In the genomic region with DNA sequence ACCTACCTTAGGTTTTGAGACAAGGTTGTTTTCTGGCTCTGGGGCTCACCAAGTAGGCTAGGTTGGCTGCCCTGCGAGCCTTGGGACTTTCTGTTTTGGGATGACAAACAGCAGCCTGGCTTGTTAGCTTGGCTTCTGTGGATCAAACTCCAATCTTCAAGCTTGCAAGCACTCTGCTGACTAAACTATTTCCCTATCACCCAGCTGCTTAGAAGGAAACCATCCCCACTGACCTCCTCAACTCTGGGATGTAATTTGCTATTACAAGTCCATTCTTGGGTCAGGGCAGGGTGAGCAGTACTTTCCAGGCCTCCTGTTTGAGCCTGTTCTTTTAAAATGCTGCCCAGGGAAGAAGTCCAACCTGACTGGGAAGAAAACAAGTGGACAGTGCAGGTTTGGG, we compare ENCODE assay signal across 11 mouse cellular contexts. TPM values are rescaled to one million over a fixed set of nuclear protein-coding genes. Genes with fewer than 3 reads are reported as not detected.
DNase-seq lines count a peak whose midpoint lies in the region; ATAC-seq and TF ChIP-seq lines count a peak whose summit lies in the region.
"Had no signal": no experiment of that assay in that cellular context is flagged by ENCODE, and none has a peak within 500 bp of the region (broad histone marks: within the 10 kb centered on the region; RNA-seq: fewer than 3 reads in every experiment).

No protein-coding gene starts in this region.

- peak overlapping the region; percentile 48; the same call in 1 of the 2 replicates for H3K27ac ChIP-seq in liver, adult 2 months (replicated peaks; ENCODE audit: insufficient read depth, low read depth, low read length)
- H3K27ac ChIP-seq in liver, postnatal 0 days (ENCODE audit: low read depth) = no peak overlapping the region
- peak overlapping the region; percentile 66 for H3K27ac ChIP-seq in embryonic facial prominence, embryonic 15.5 days (replicated peaks)
- H3K27ac ChIP-seq in cerebellum, adult 2 months (ENCODE audit: insufficient read depth, low read length) = no peak overlapping the region

- no peak for TF ChIP-seq EP300 in liver, postnatal 0 days (IDR thresholded peaks at IDR 0.05; ENCODE audit: low read depth)

- H3K9ac ChIP-seq in liver, adult 2 months (ENCODE audit: low read depth, low read length) = no peak overlapping the region
- no peak overlapping the region for H3K9ac ChIP-seq in liver, postnatal 0 days (replicated peaks)
- H3K9ac ChIP-seq in embryonic facial prominence, embryonic 15.5 days = no peak overlapping the region

- no peak for ATAC-seq in liver, postnatal 0 days
- ATAC-seq in embryonic facial prominence, embryonic 15.5 days (ENCODE audit: insufficient number of reproducible peaks, low FRiP score, low TSS enrichment, low read depth) = no peak

- no peak overlapping the region for H3K4me2 ChIP-seq in liver, postnatal 0 days (ENCODE audit: low read depth, low read length)
- no peak overlapping the region for H3K4me2 ChIP-seq in embryonic facial prominence, embryonic 15.5 days (replicated peaks)

- peak; percentile 38 for DNase-seq in liver, adult 2 months (ENCODE audit: extremely low read depth, low read depth, low spot score)
- DNase-seq in liver, postnatal 0 days = no peak
- DNase-seq in kidney, adult 8-10 months = peak; percentile 70 to 86
- DNase-seq in skeletal muscle tissue, adult 2 months (ENCODE audit: low read depth, low spot score) = peak; percentile 27
- DNase-seq in adrenal gland, postnatal 4 days (ENCODE audit: low spot score in 2 of 2) = no peak
- DNase-seq in cerebellum, adult 2 months = no peak
- DNase-seq: lung, adult 2 months; right cerebral cortex, postnatal 14 days had no signal

- 51% methylated on average over 1 of the region's 1 CpGs for WGBS in liver, adult 2 months
- 76% methylated on average over 1 of the region's 1 CpGs for WGBS in liver, postnatal 0 days (ENCODE audit: insufficient replicate concordance)
- 82% methylated on average over 1 of the region's 1 CpGs for WGBS in embryonic facial prominence, embryonic 15.5 days
- 91% methylated on average over 1 of the region's 1 CpGs for WGBS in cerebellum, adult 2 months

- TF ChIP-seq CTCF in liver, adult 2 months (IDR thresholded peaks at IDR 0.05; ENCODE audit: low read depth, low read length) = no peak
- no peak for TF ChIP-seq CTCF in liver, postnatal 0 days (IDR thresholded peaks at IDR 0.05; ENCODE audit: low read depth)
- no peak for TF ChIP-seq CTCF in cerebellum, adult 2 months (IDR thresholded peaks at IDR 0.05; ENCODE audit: borderline replicate concordance, insufficient read depth, low read depth, low read length)

- TF ChIP-seq POLR2A in liver, adult 2 months (IDR thresholded peaks at IDR 0.05; ENCODE audit: extremely low read depth, insufficient read depth, low read length) = no peak
- TF ChIP-seq POLR2A in cerebellum, adult 2 months (IDR thresholded peaks at IDR 0.05; ENCODE audit: borderline replicate concordance, insufficient read depth, low read length) = no peak

- H3K4me3 ChIP-seq in liver, adult 2 months (ENCODE audit: insufficient read depth, low read depth, low read length) = no peak overlapping the region
- no peak overlapping the region for H3K4me3 ChIP-seq in liver, postnatal 0 days (ENCODE audit: low read depth, low read length)
- H3K4me3 ChIP-seq in embryonic facial prominence, embryonic 15.5 days (replicated peaks) = no peak overlapping the region
- H3K4me3 ChIP-seq in cerebellum, adult 2 months (replicated peaks; ENCODE audit: insufficient read depth, low read depth, low read length) = no peak overlapping the region
- H3K4me3 ChIP-seq: erythroblast, embryonic 14.5 days had no signal

- no peaks in the 10 kb centered on the region for H3K27me3 ChIP-seq in liver, adult 2 months (ENCODE audit: control insufficient read depth, insufficient read depth, low read length)
- H3K27me3 ChIP-seq in liver, postnatal 0 days (ENCODE audit: insufficient read depth, low read length) = no peaks in the 10 kb centered on the region
- H3K27me3 ChIP-seq in embryonic facial prominence, embryonic 15.5 days = no peaks in the 10 kb centered on the region
- no peaks in the 10 kb centered on the region for H3K27me3 ChIP-seq in cerebellum, adult 2 months (ENCODE audit: control insufficient read depth, insufficient read depth, low read length)

- no peaks in the 10 kb centered on the region for H3K9me3 ChIP-seq in liver, postnatal 0 days (ENCODE audit: low read length)
- H3K9me3 ChIP-seq in embryonic facial prominence, embryonic 15.5 days (replicated peaks) = no peaks in the 10 kb centered on the region

- peaks cover 2% of the 10 kb centered on the region; the same call in 1 of the 2 replicates for H3K4me1 ChIP-seq in liver, adult 2 months (ENCODE audit: control insufficient read depth, insufficient read depth, low read length)
- H3K4me1 ChIP-seq in liver, postnatal 0 days (ENCODE audit: insufficient read depth) = no peaks in the 10 kb centered on the region
- H3K4me1 ChIP-seq in embryonic facial prominence, embryonic 15.5 days = peaks cover 34% of the 10 kb centered on the region
- H3K4me1 ChIP-seq in cerebellum, adult 2 months (ENCODE audit: control insufficient read depth, insufficient read depth, low read length) = no peaks in the 10 kb centered on the region

- no peaks in the 10 kb centered on the region for H3K36me3 ChIP-seq in liver, adult 2 months (ENCODE audit: control insufficient read depth, insufficient read depth, low read length)
- H3K36me3 ChIP-seq in liver, postnatal 0 days (replicated peaks; ENCODE audit: insufficient read depth, low read length) = no peaks in the 10 kb centered on the region
- H3K36me3 ChIP-seq in embryonic facial prominence, embryonic 15.5 days = no peaks in the 10 kb centered on the region

- no peaks in the 10 kb centered on the region for H3K79me2 ChIP-seq in liver, adult 2 months (ENCODE audit: control insufficient read depth, insufficient read depth, low read length)

RNA-seq across cellular contexts. Expression of a gene that starts 47.5 kb away (rescaled TPM):
- total RNA-seq in liver, adult 2 months (2014; rRNA removed) = 6.5 and 7.5 TPM in 2 replicates
- polyA plus RNA-seq in liver, adult 2 months (2012; rRNA removed) = 4.2 and 6.3 TPM in 2 replicates
- polyA plus RNA-seq in liver, postnatal 0 days (2015; fragmentation: Nextera tagmentation; extraction: Ambion mirVana) = 1.9 and 2.0 TPM in 2 replicates
- 23.1 and 24.6 TPM in 2 replicates for polyA plus RNA-seq in embryonic facial prominence, embryonic 15.5 days (2015; fragmentation: Nextera tagmentation; extraction: Ambion mirVana)
- total RNA-seq in adrenal gland, postnatal 4 days (2021) = 100 to 1,000 TPM; 106 to 114 TPM
- polyA plus RNA-seq in cerebellum, adult 2 months (2012; rRNA removed) = 33.6 and 34.5 TPM in 2 replicates
- total RNA-seq: granulocyte monocyte progenitor cell, adult 5-6 weeks had no signal

Comparison
In these comparisons a context has a peak if more than half of its experiments do, and no peak if none do; other contexts are left out.
1. DNase-seq: peak in liver, adult 2 months (single experiment), kidney, adult 8-10 months (2 of 2) and skeletal muscle tissue, adult 2 months (single experiment); none in liver, postnatal 0 days (single experiment), adrenal gland, postnatal 4 days (0 of 2) and cerebellum, adult 2 months (0 of 2).
2. H3K27ac ChIP-seq: peak in liver, adult 2 months (single experiment) and embryonic facial prominence, embryonic 15.5 days (single experiment); none in liver, postnatal 0 days (single experiment) and cerebellum, adult 2 months (single experiment).